In genomic region chr7:127769651-127770038, GRCm38 (mm10) we compare ENCODE assay signal across 1 mouse cellular context.
TF ChIP-seq lines count a peak whose summit lies in the region.

TSS of gene Orai3 (plus strand) at chr7:127769815.

TF ChIP-seq in CH12.LX, 34 proteins besides CTCF, POLR2A, EP300 and RAD21 (continued from another document):
- TF ChIP-seq ELF1 (IDR thresholded peaks at IDR 0.05; ENCODE audit: low read depth, low read length) (peak; percentile 91), JUND (conservative IDR thresholded peaks at IDR 0.05; ENCODE audit: low read depth, low read length) (no peak), ZC3H11A (IDR thresholded peaks at IDR 0.05; ENCODE audit: low read depth, low read length) (no peak), SIN3A (IDR thresholded peaks at IDR 0.05; ENCODE audit: low read length) (peak; percentile 72), USF2 (conservative IDR thresholded peaks at IDR 0.05; ENCODE audit: low read depth, low read length) (peak; percentile 41; the same call in 1 of the 2 replicates), KAT2A (IDR thresholded peaks at IDR 0.05; ENCODE audit: insufficient replicate concordance, low read length) (no peak), UBTF (IDR thresholded peaks at IDR 0.05; ENCODE audit: low read depth, low read length) (peak; percentile 37; the same call in 1 of the 2 replicates)
